Mouse (Mus musculus) left cerebral cortex, adult 11 months (tissue): ENCODE data around the gene Olfr1104.

Source experiments
- DNase-seq: peaks from one replicate; pipeline ENCODE4 v3.0.0; 2022; ENCODE audit warnings: low spot score

Gene Olfr1104

GRCm38 (mm10) chr2:87026980-87027379, at the start of gene Olfr1104:
Gene Olfr1104 (minus strand): TSS chr2:87027080.
- no peak for DNase-seq

- DNase-seq: no peak
These were observed 48.8 kb upstream of the Olfr1104 start, which contains the start of gene Olfr1107 for GRCm38 (mm10) chr2:87075717-87076116. Gene Olfr1107 (minus strand): TSS chr2:87075817.

GRCm38 (mm10) chr2:87052173-87052572, 25.3 kb upstream of the Olfr1104 start, which contains the start of gene Olfr1106:
Gene Olfr1106 (minus strand): TSS chr2:87052273.
- no peak for DNase-seq

- no peak for DNase-seq
These were observed 9.6 kb upstream of the Olfr1104 start, which contains the start of gene Olfr1105 for GRCm38 (mm10) chr2:87036431-87036830. Gene Olfr1105 (minus strand): TSS chr2:87036531.

- no peak for DNase-seq
These were observed 28.8 kb downstream of the Olfr1104 start, which contains the start of gene Olfr1102 for GRCm38 (mm10) chr2:86998098-86998497. Gene Olfr1102 (plus strand): TSS chr2:86998398.

GRCm38 (mm10) chr2:86991121-86991520, 35.8 kb downstream of the Olfr1104 start, which contains the start of gene Olfr1101:
Gene Olfr1101 (minus strand): TSS chr2:86991221.
- DNase-seq: no peak

- no peak for DNase-seq
These were observed 47.0 kb downstream of the Olfr1104 start, which contains the start of gene Olfr1100 for GRCm38 (mm10) chr2:86979854-86980253. Gene Olfr1100 (minus strand): TSS chr2:86979954.
